Mouse (Mus musculus) telencephalon, adult 2 months (tissue): Measurements from ENCODE around the gene Nhlh1.

ENCODE experiments used
- DNase-seq: peaks from one replicate; pipeline ENCODE4 v3.0.0-alpha.2; 2011; ENCODE audit warnings: low read depth, low spot score

Gene Nhlh1

GRCm38 (mm10) chr1:172053541-172054440 lies 3.6 kb downstream of the Nhlh1 start:
- no peak for DNase-seq

GRCm38 (mm10) chr1:172052766-172053279 lies 4.5 kb downstream of the Nhlh1 start:
- DNase-seq = no peak

GRCm38 (mm10) chr1:172049131-172049782 lies 8.1 kb downstream of the Nhlh1 start:
- no peak for DNase-seq

- DNase-seq = no peak
These were observed 9.1 kb downstream of the Nhlh1 start for GRCm38 (mm10) chr1:172048241-172048734.

GRCm38 (mm10) chr1:172046938-172047337 lies 10.4 kb downstream of the Nhlh1 start:
- DNase-seq = no peak

- DNase-seq = no peak
These were observed 11.0 kb downstream of the Nhlh1 start for GRCm38 (mm10) chr1:172046410-172046809.

GRCm38 (mm10) chr1:172029914-172030313 lies 27.5 kb downstream of the Nhlh1 start:
- no peak for DNase-seq

GRCm38 (mm10) chr1:172028394-172029275 lies 28.7 kb downstream of the Nhlh1 start, which contains the start of gene Vangl2:
Gene Vangl2, minus strand, starts transcription at chr1:172028444.
- DNase-seq = no peak

- DNase-seq = no peak
These were observed 29.6 kb downstream of the Nhlh1 start for GRCm38 (mm10) chr1:172027809-172028102.

GRCm38 (mm10) chr1:172027010-172027808 lies 30.2 kb downstream of the Nhlh1 start:
- no peak for DNase-seq

- DNase-seq = no peak
These were observed 31.0 kb downstream of the Nhlh1 start for GRCm38 (mm10) chr1:172026201-172026901.

GRCm38 (mm10) chr1:172025201-172025904 lies 32.0 kb downstream of the Nhlh1 start:
- no peak for DNase-seq

- no peak for DNase-seq
These were observed 33.1 kb downstream of the Nhlh1 start for GRCm38 (mm10) chr1:172024140-172024895.

GRCm38 (mm10) chr1:172019863-172020521 lies 37.4 kb downstream of the Nhlh1 start:
- peak; percentile 46 for DNase-seq

GRCm38 (mm10) chr1:172019339-172019738 lies 38.0 kb downstream of the Nhlh1 start:
- no peak for DNase-seq

GRCm38 (mm10) chr1:172018336-172019311 lies 38.7 kb downstream of the Nhlh1 start:
- DNase-seq = no peak

- no peak for DNase-seq
These were observed 39.8 kb downstream of the Nhlh1 start for GRCm38 (mm10) chr1:172017517-172018070.
